ENCODE assay signal across 8 mouse cellular contexts in genomic region chr4:155065970-155066833, GRCm38 (mm10). TPM values are rescaled to one million over a fixed set of nuclear protein-coding genes. Genes with fewer than 3 reads are reported as not detected.
DNase-seq lines count a peak whose midpoint lies in the region; ATAC-seq and TF ChIP-seq lines count a peak whose summit lies in the region.

No protein-coding gene starts in this region.

- peak; percentile 92 for DNase-seq in c-Kit-positive CD71-positive TER-119-negative erythroid progenitor cells, embryonic 14.5 days (ENCODE audit: low read depth)
- peak; percentile 93 for DNase-seq in forebrain, embryonic 11.5 days (ENCODE audit: low spot score)
- peak; percentile 85 for DNase-seq in heart, postnatal 0 days (ENCODE audit: low spot score)
- peak; percentile 93 for DNase-seq in kidney, postnatal 4 days

- peak overlapping the region; percentile 92 for H3K4me3 ChIP-seq in E14TG2a.4 (replicated peaks; ENCODE audit: low read length)
- H3K4me3 ChIP-seq in forebrain, embryonic 11.5 days (ENCODE audit: low read depth, low read length), result peak overlapping the region; percentile 65
- H3K4me3 ChIP-seq in heart, postnatal 0 days (ENCODE audit: low read depth, low read length), result peak overlapping the region; percentile 57
- peak overlapping the region; percentile 65 for H3K4me3 ChIP-seq in liver, embryonic 16.5 days (ENCODE audit: low read depth, low read length)
- peak overlapping the region; percentile 65 for H3K4me3 ChIP-seq in neural tube, embryonic 13.5 days
- peak overlapping the region; percentile 63 for H3K4me3 ChIP-seq in testis, adult 2 months (ENCODE audit: control insufficient read depth, low read depth, low read length)

- H3K9ac ChIP-seq in forebrain, embryonic 11.5 days (ENCODE audit: low read length), result peak overlapping the region; percentile 4; the same call in 1 of the 2 replicates
- no peak overlapping the region for H3K9ac ChIP-seq in heart, postnatal 0 days (replicated peaks; ENCODE audit: low read depth, low read length)
- H3K9ac ChIP-seq in liver, embryonic 16.5 days (ENCODE audit: low read depth, low read length), result peak overlapping the region; percentile 55
- H3K9ac ChIP-seq in neural tube, embryonic 13.5 days, result peak overlapping the region; percentile 85

- H3K4me2 ChIP-seq in forebrain, embryonic 11.5 days (ENCODE audit: low read depth, low read length, severe bottlenecking), result peak overlapping the region; percentile 79
- H3K4me2 ChIP-seq in heart, postnatal 0 days (ENCODE audit: low read depth, low read length), result peak overlapping the region; percentile 84
- H3K4me2 ChIP-seq in liver, embryonic 16.5 days (ENCODE audit: low read depth, low read length), result peak overlapping the region; percentile 73
- peak overlapping the region; percentile 90 for H3K4me2 ChIP-seq in neural tube, embryonic 13.5 days

- peaks cover 71% of the 10 kb centered on the region for H3K4me1 ChIP-seq in E14TG2a.4 (replicated peaks; ENCODE audit: low read depth, low read length)
- H3K4me1 ChIP-seq in forebrain, embryonic 11.5 days (replicated peaks; ENCODE audit: control insufficient read depth, insufficient read depth, low read length), result peaks cover 7% of the 10 kb centered on the region; the same call in 1 of the 2 replicates
- peaks cover 11% of the 10 kb centered on the region for H3K4me1 ChIP-seq in heart, postnatal 0 days (ENCODE audit: control insufficient read depth, insufficient read depth)
- peaks cover 18% of the 10 kb centered on the region for H3K4me1 ChIP-seq in liver, embryonic 16.5 days (ENCODE audit: control insufficient read depth, low read depth, low read length)
- H3K4me1 ChIP-seq in neural tube, embryonic 13.5 days (replicated peaks), result peaks cover 30% of the 10 kb centered on the region
- H3K4me1 ChIP-seq in testis, adult 2 months (ENCODE audit: control insufficient read depth, insufficient read depth, low read length), result peaks cover 16% of the 10 kb centered on the region

- 6% methylated on average over 15 of the region's 15 CpGs for WGBS in forebrain, embryonic 11.5 days
- 4% methylated on average over 15 of the region's 15 CpGs for WGBS in heart, postnatal 0 days
- WGBS in liver, embryonic 16.5 days (ENCODE audit: insufficient replicate concordance), result 2% methylated on average over 15 of the region's 15 CpGs
- WGBS in neural tube, embryonic 13.5 days, result 5% methylated on average over 15 of the region's 15 CpGs

- no peak for TF ChIP-seq POLR2A in testis, adult 2 months (IDR thresholded peaks at IDR 0.05; ENCODE audit: control insufficient read depth, low read depth, low read length)

- peak; percentile 68 for TF ChIP-seq CTCF in E14TG2a.4 (conservative IDR thresholded peaks at IDR 0.05; ENCODE audit: low read length)
- peak; percentile 87 for TF ChIP-seq CTCF in heart, postnatal 0 days (IDR thresholded peaks at IDR 0.05; ENCODE audit: low read depth)
- peak; percentile 2; the same call in 1 of the 2 replicates for TF ChIP-seq CTCF in testis, adult 2 months (IDR thresholded peaks at IDR 0.05; ENCODE audit: control insufficient read depth, insufficient read depth, insufficient replicate concordance, low read depth, low read length)

- H3K27me3 ChIP-seq in E14TG2a.4 (ENCODE audit: insufficient read depth, low read length), result no peaks in the 10 kb centered on the region
- no peaks in the 10 kb centered on the region for H3K27me3 ChIP-seq in forebrain, embryonic 11.5 days (ENCODE audit: control insufficient read depth, insufficient read depth, low read length)
- H3K27me3 ChIP-seq in heart, postnatal 0 days (ENCODE audit: control insufficient read depth, insufficient read depth, low read length), result no peaks in the 10 kb centered on the region
- H3K27me3 ChIP-seq in liver, embryonic 16.5 days (ENCODE audit: control insufficient read depth, insufficient read depth, low read depth, low read length), result no peaks in the 10 kb centered on the region
- H3K27me3 ChIP-seq in neural tube, embryonic 13.5 days, result no peaks in the 10 kb centered on the region
- no peaks in the 10 kb centered on the region for H3K27me3 ChIP-seq in testis, adult 2 months (ENCODE audit: control insufficient read depth, insufficient read depth, low read length)

- peak; percentile 57 for ATAC-seq in forebrain, embryonic 11.5 days (replicated peaks; ENCODE audit: low FRiP score)
- peak; percentile 39 for ATAC-seq in heart, postnatal 0 days (ENCODE audit: insufficient read depth, low read depth)
- peak; percentile 47 for ATAC-seq in liver, embryonic 16.5 days (ENCODE audit: low read depth)
- ATAC-seq in neural tube, embryonic 13.5 days (ENCODE audit: low read depth), result peak; percentile 75

- TF ChIP-seq EP300 in heart, postnatal 0 days (IDR thresholded peaks at IDR 0.05; ENCODE audit: low read depth), result peak; percentile 45; the same call in 1 of the 2 replicates

- peak overlapping the region; percentile 31; the same call in 1 of the 2 replicates for H3K27ac ChIP-seq in forebrain, embryonic 11.5 days (ENCODE audit: low read depth, low read length)
- peak overlapping the region; percentile 65 for H3K27ac ChIP-seq in heart, postnatal 0 days (ENCODE audit: low read depth)
- H3K27ac ChIP-seq in liver, embryonic 16.5 days (ENCODE audit: low read length), result peak overlapping the region; percentile 82
- H3K27ac ChIP-seq in neural tube, embryonic 13.5 days (replicated peaks), result peak overlapping the region; percentile 74
- H3K27ac ChIP-seq in testis, adult 2 months (ENCODE audit: control insufficient read depth, insufficient read depth, low read depth, low read length), result peak overlapping the region; percentile 25

- peaks cover 36% of the 10 kb centered on the region for H3K36me3 ChIP-seq in E14TG2a.4 (ENCODE audit: insufficient read depth, low read length)
- peaks cover 8% of the 10 kb centered on the region; the same call in 1 of the 2 replicates for H3K36me3 ChIP-seq in forebrain, embryonic 11.5 days (ENCODE audit: control insufficient read depth, insufficient read depth, low read length)
- H3K36me3 ChIP-seq in heart, postnatal 0 days (replicated peaks; ENCODE audit: control insufficient read depth, insufficient read depth, low read length), result peaks cover 27% of the 10 kb centered on the region
- peaks cover 26% of the 10 kb centered on the region for H3K36me3 ChIP-seq in liver, embryonic 16.5 days (ENCODE audit: control insufficient read depth, insufficient read depth)
- H3K36me3 ChIP-seq in neural tube, embryonic 13.5 days, result peaks cover 32% of the 10 kb centered on the region
- H3K36me3 ChIP-seq in testis, adult 2 months (ENCODE audit: control insufficient read depth, insufficient read depth, low read length), result no peaks in the 10 kb centered on the region

- H3K9me3 ChIP-seq in E14TG2a.4 (ENCODE audit: low read length), result no peaks in the 10 kb centered on the region
- H3K9me3 ChIP-seq in forebrain, embryonic 11.5 days (ENCODE audit: control insufficient read depth, low read length), result no peaks in the 10 kb centered on the region
- H3K9me3 ChIP-seq in heart, postnatal 0 days (replicated peaks; ENCODE audit: control insufficient read depth, low read length), result no peaks in the 10 kb centered on the region
- H3K9me3 ChIP-seq in liver, embryonic 16.5 days (replicated peaks; ENCODE audit: control insufficient read depth, low read length), result no peaks in the 10 kb centered on the region
- no peaks in the 10 kb centered on the region for H3K9me3 ChIP-seq in neural tube, embryonic 13.5 days

RNA-seq across cellular contexts. Expression of gene Pex10, which starts 0.6 kb away (rescaled TPM):
- polyA plus RNA-seq in forebrain, embryonic 11.5 days (2014; fragmentation: Nextera tagmentation; extraction: Ambion mirVana), result 7.2 and 9.7 TPM in 2 replicates
- total RNA-seq in heart, postnatal 0 days (2014; rRNA removed; ENCODE audit: low replicate concordance), result 16.5 and 16.6 TPM in 2 replicates
- polyA plus RNA-seq in heart, postnatal 0 days (2015; fragmentation: Nextera tagmentation; extraction: Ambion mirVana), result 17.3 and 18.4 TPM in 2 replicates
- polyA plus RNA-seq in liver, embryonic 16.5 days (2015; fragmentation: Nextera tagmentation; extraction: Ambion mirVana), result 8.3 and 8.9 TPM in 2 replicates
- polyA plus RNA-seq in neural tube, embryonic 13.5 days (2015; fragmentation: Nextera tagmentation; extraction: Ambion mirVana), result 15.9 and 17.8 TPM in 2 replicates
- polyA plus RNA-seq in testis, adult 2 months (2012; rRNA removed), result 3.1 and 3.5 TPM in 2 replicates

RNA-seq across cellular contexts. Expression of gene Plch2, which starts 9.6 kb away (rescaled TPM):
- 2.4 and 3.1 TPM in 2 replicates for polyA plus RNA-seq in forebrain, embryonic 11.5 days (2014; fragmentation: Nextera tagmentation; extraction: Ambion mirVana)
- total RNA-seq in heart, postnatal 0 days (2014; rRNA removed; ENCODE audit: low replicate concordance), result 0.15 TPM in 1 of 2 replicates, not detected in the other
- polyA plus RNA-seq in heart, postnatal 0 days (2015; fragmentation: Nextera tagmentation; extraction: Ambion mirVana), result 0.05 and 0.30 TPM in 2 replicates
- 0.08 TPM in 1 of 2 replicates, not detected in the other for polyA plus RNA-seq in liver, embryonic 16.5 days (2015; fragmentation: Nextera tagmentation; extraction: Ambion mirVana)
- 6.1 and 6.2 TPM in 2 replicates for polyA plus RNA-seq in neural tube, embryonic 13.5 days (2015; fragmentation: Nextera tagmentation; extraction: Ambion mirVana)
- polyA plus RNA-seq in testis, adult 2 months (2012; rRNA removed), result 1.9 and 3.4 TPM in 2 replicates

RNA-seq across cellular contexts. Expression of gene Rer1, which starts 20.0 kb away (rescaled TPM):
- 130 and 137 TPM in 2 replicates for polyA plus RNA-seq in forebrain, embryonic 11.5 days (2014; fragmentation: Nextera tagmentation; extraction: Ambion mirVana)
- total RNA-seq in heart, postnatal 0 days (2014; rRNA removed; ENCODE audit: low replicate concordance), result 96.1 and 126 TPM in 2 replicates
- 116 and 123 TPM in 2 replicates for polyA plus RNA-seq in heart, postnatal 0 days (2015; fragmentation: Nextera tagmentation; extraction: Ambion mirVana)
- polyA plus RNA-seq in liver, embryonic 16.5 days (2015; fragmentation: Nextera tagmentation; extraction: Ambion mirVana), result 75.1 and 79.9 TPM in 2 replicates
- polyA plus RNA-seq in neural tube, embryonic 13.5 days (2015; fragmentation: Nextera tagmentation; extraction: Ambion mirVana), result 136 and 141 TPM in 2 replicates
- polyA plus RNA-seq in testis, adult 2 months (2012; rRNA removed), result 59.5 and 64.6 TPM in 2 replicates

RNA-seq across cellular contexts. Expression of gene Morn1, which starts 20.2 kb away (rescaled TPM):
- polyA plus RNA-seq in forebrain, embryonic 11.5 days (2014; fragmentation: Nextera tagmentation; extraction: Ambion mirVana), result 4.8 TPM in 2 replicates
- total RNA-seq in heart, postnatal 0 days (2014; rRNA removed; ENCODE audit: low replicate concordance), result 5.7 TPM in 1 of 2 replicates, not detected in the other
- polyA plus RNA-seq in heart, postnatal 0 days (2015; fragmentation: Nextera tagmentation; extraction: Ambion mirVana), result 1.8 and 2.4 TPM in 2 replicates
- polyA plus RNA-seq in liver, embryonic 16.5 days (2015; fragmentation: Nextera tagmentation; extraction: Ambion mirVana), result 1.0 and 1.1 TPM in 2 replicates
- polyA plus RNA-seq in neural tube, embryonic 13.5 days (2015; fragmentation: Nextera tagmentation; extraction: Ambion mirVana), result 5.6 and 5.7 TPM in 2 replicates
- 44.0 and 47.5 TPM in 2 replicates for polyA plus RNA-seq in testis, adult 2 months (2012; rRNA removed)

Comparison
In these comparisons a context has a peak if more than half of its experiments do, and no peak if none do; other contexts are left out.
1. Peak in every context shown above with its lines: DNase-seq, ATAC-seq, H3K4me3 ChIP-seq and H3K27ac ChIP-seq.
2. CTCF ChIP-seq: peak in every context shown above with its lines; median percentile 87 in heart, postnatal 0 days; 68 in E14TG2a.4; 2 in testis, adult 2 months.
3. H3K27ac ChIP-seq: peak in every context shown above with its lines; median percentile 82 in liver, embryonic 16.5 days; 74 in neural tube, embryonic 13.5 days; 65 in heart, postnatal 0 days; 31 in forebrain, embryonic 11.5 days; 25 in testis, adult 2 months.